Mouse (Mus musculus) right cerebral cortex, postnatal 36 days (tissue): ENCODE measurements around the gene Gsto1.

ENCODE experiments used
- DNase-seq, 2 experiments: peaks; one replicate each; pipeline ENCODE4 v3.0.0; 2022; ENCODE audit warnings: low spot score in 2 of 2, mixed read lengths in 1 of 2

Gene Gsto1

GRCm38 (mm10) chr19:47857957-47858942, 3.5 kb downstream of the Gsto1 start:
- no peak for DNase-seq

GRCm38 (mm10) chr19:47859180-47859579, 4.4 kb downstream of the Gsto1 start:
- DNase-seq = no peak

- DNase-seq = no peak
Measured at GRCm38 (mm10) chr19:47862581-47862980, 7.8 kb downstream of the Gsto1 start.

- DNase-seq = no peak
Measured at GRCm38 (mm10) chr19:47864051-47864450, 9.3 kb downstream of the Gsto1 start.

- DNase-seq = no peak
Measured at GRCm38 (mm10) chr19:47864721-47865120, 10.0 kb downstream of the Gsto1 start.

GRCm38 (mm10) chr19:47865353-47865947, 10.7 kb downstream of the Gsto1 start, which contains the start of gene Gsto2:
Gene Gsto2 (plus strand): TSS chr19:47865534.
- DNase-seq = peak; percentile 92 to 94

- DNase-seq = no peak
Measured at GRCm38 (mm10) chr19:47867628-47868175, 12.9 kb downstream of the Gsto1 start.

- DNase-seq = no peak
Measured at GRCm38 (mm10) chr19:47868951-47869350, 14.2 kb downstream of the Gsto1 start.

- DNase-seq = no peak
Measured at GRCm38 (mm10) chr19:47869516-47869915, 14.7 kb downstream of the Gsto1 start.

GRCm38 (mm10) chr19:47870102-47870666, 15.4 kb downstream of the Gsto1 start:
- DNase-seq = no peak

- no peak for DNase-seq
Measured at GRCm38 (mm10) chr19:47871515-47871914, 16.7 kb downstream of the Gsto1 start.

GRCm38 (mm10) chr19:47876252-47876651, 21.5 kb downstream of the Gsto1 start:
- no peak for DNase-seq

GRCm38 (mm10) chr19:47881538-47881937, 26.8 kb downstream of the Gsto1 start:
- DNase-seq = no peak

- peak; percentile 42 to 43 for DNase-seq
Measured at GRCm38 (mm10) chr19:47882151-47882881, 27.5 kb downstream of the Gsto1 start.

GRCm38 (mm10) chr19:47882882-47883254, 28.1 kb downstream of the Gsto1 start:
- DNase-seq = no peak

- DNase-seq = no peak
Measured at GRCm38 (mm10) chr19:47884296-47885085, 29.7 kb downstream of the Gsto1 start.

GRCm38 (mm10) chr19:47885191-47885743, 30.5 kb downstream of the Gsto1 start:
- DNase-seq = no peak

GRCm38 (mm10) chr19:47885886-47886285, 31.1 kb downstream of the Gsto1 start:
- no peak for DNase-seq

GRCm38 (mm10) chr19:47886617-47887016, 31.8 kb downstream of the Gsto1 start:
- DNase-seq = no peak

GRCm38 (mm10) chr19:47887417-47887816, 32.6 kb downstream of the Gsto1 start:
- no peak for DNase-seq
